Mouse (Mus musculus): ENCODE data around the gene Vps51. TPM values are rescaled to one million over a fixed set of nuclear protein-coding genes. Genes with fewer than 3 reads are reported as not detected.
"Not testable (repeated sequence)": the region's sequence is repeated elsewhere in the genome, so short reads cannot be mapped to it uniquely, and the experiment has no call there.

The Vps51 gene
- polyA plus RNA-seq, 1 experiment from 2014 or later: 61.8 TPM

- Histone ChIP-seq H3K27ac (ENCODE audit: low read length) (peak overlapping the region; percentile 99), H3K4me3 (replicated peaks; ENCODE audit: low read length) (peak overlapping the region; percentile 76), H3K4me1 (ENCODE audit: control insufficient read depth, insufficient read depth, low read length) (peaks cover 18% of the 10 kb centered on the region), H3K9me3 (replicated peaks; ENCODE audit: control insufficient read depth, low read length) (no peaks in the 10 kb centered on the region), H3K4me2 (ENCODE audit: low read depth, low read length) (peak overlapping the region; percentile 86), H3K9ac (ENCODE audit: low read length) (peak overlapping the region; percentile 87), H3K36me3 (ENCODE audit: control insufficient read depth, insufficient read depth, low read length) (peaks cover 29% of the 10 kb centered on the region), H3K27me3 (ENCODE audit: control insufficient read depth, insufficient read depth, low read length) (no peaks in the 10 kb centered on the region)
- under 1% methylated on average over 43 of the region's 44 CpGs for WGBS
- ATAC-seq (ENCODE audit: insufficient read depth, low FRiP score): peak; percentile 11; the same call in 1 of the 2 replicates
Observed at GRCm38 (mm10) chr19:6047154-6047898, 29.7 kb downstream of the Vps51 start.

- H3K4me3 ChIP-seq (replicated peaks; ENCODE audit: low read length): peak within 1 kb of the TSS; percentile 76
- ATAC-seq (ENCODE audit: insufficient read depth, low FRiP score): peak; percentile 93
- peak within 1 kb of the TSS; percentile 86 for H3K4me2 ChIP-seq (ENCODE audit: low read depth, low read length)
- H3K27ac ChIP-seq (ENCODE audit: low read length): peak within 1 kb of the TSS; percentile 99
- peak within 1 kb of the TSS; percentile 87 for H3K9ac ChIP-seq (ENCODE audit: low read length)
- H3K27me3 ChIP-seq (ENCODE audit: control insufficient read depth, insufficient read depth, low read length): no peaks in the 10 kb centered on the region
- H3K36me3 ChIP-seq (ENCODE audit: control insufficient read depth, insufficient read depth, low read length): peaks cover 23% of the 10 kb centered on the region
- no peaks in the 10 kb centered on the region for H3K9me3 ChIP-seq (replicated peaks; ENCODE audit: control insufficient read depth, low read length)
- H3K4me1 ChIP-seq (ENCODE audit: control insufficient read depth, insufficient read depth, low read length): peaks cover 18% of the 10 kb centered on the region
- under 1% methylated on average over 65 of the region's 65 CpGs for WGBS
Observed at GRCm38 (mm10) chr19:6046294-6047153, 30.5 kb downstream of the Vps51 start, which contains the start of gene Syvn1. TSS of gene Syvn1 (plus strand) at chr19:6046576.

GRCm38 (mm10) chr19:6045366-6046293, 31.4 kb downstream of the Vps51 start:
- Histone ChIP-seq H3K4me1 (ENCODE audit: control insufficient read depth, insufficient read depth, low read length) (peaks cover 18% of the 10 kb centered on the region), H3K9me3 (replicated peaks; ENCODE audit: control insufficient read depth, low read length) (no peaks in the 10 kb centered on the region), H3K9ac (ENCODE audit: low read length) (peak overlapping the region; percentile 87), H3K4me3 (replicated peaks; ENCODE audit: low read length) (peak overlapping the region; percentile 76), H3K4me2 (ENCODE audit: low read depth, low read length) (peak overlapping the region; percentile 86), H3K36me3 (ENCODE audit: control insufficient read depth, insufficient read depth, low read length) (peaks cover 16% of the 10 kb centered on the region; the same call in 1 of the 2 replicates), H3K27me3 (ENCODE audit: control insufficient read depth, insufficient read depth, low read length) (no peaks in the 10 kb centered on the region), H3K27ac (ENCODE audit: low read length) (peak overlapping the region; percentile 99)
- 11% methylated on average over 20 of the region's 20 CpGs for WGBS
- peak; percentile 38 for ATAC-seq (ENCODE audit: insufficient read depth, low FRiP score)

GRCm38 (mm10) chr19:6044102-6044501, 32.9 kb downstream of the Vps51 start:
- H3K27me3 ChIP-seq (ENCODE audit: control insufficient read depth, insufficient read depth, low read length); H3K36me3 ChIP-seq (ENCODE audit: control insufficient read depth, insufficient read depth, low read length); H3K4me3 ChIP-seq (replicated peaks; ENCODE audit: low read length); H3K4me2 ChIP-seq (ENCODE audit: low read depth, low read length); ATAC-seq (ENCODE audit: insufficient read depth, low FRiP score); H3K9ac ChIP-seq (ENCODE audit: low read length); H3K9me3 ChIP-seq (replicated peaks; ENCODE audit: control insufficient read depth, low read length); H3K27ac ChIP-seq (ENCODE audit: low read length): not testable (repeated sequence)
- H3K4me1 ChIP-seq (ENCODE audit: control insufficient read depth, insufficient read depth, low read length): peaks cover 18% of the 10 kb centered on the region
- WGBS: 50% methylated on average over 4 of the region's 4 CpGs

GRCm38 (mm10) chr19:6042293-6042692, 34.7 kb downstream of the Vps51 start:
- Histone ChIP-seq H3K4me1 (ENCODE audit: control insufficient read depth, insufficient read depth, low read length) (peaks cover 5% of the 10 kb centered on the region; the same call in 1 of the 2 replicates), H3K4me2 (ENCODE audit: low read depth, low read length) (no peak overlapping the region), H3K4me3 (replicated peaks; ENCODE audit: low read length) (no peak overlapping the region), H3K36me3 (ENCODE audit: control insufficient read depth, insufficient read depth, low read length) (no peaks in the 10 kb centered on the region), H3K9ac (ENCODE audit: low read length) (no peak overlapping the region), H3K27me3 (ENCODE audit: control insufficient read depth, insufficient read depth, low read length) (no peaks in the 10 kb centered on the region), H3K9me3 (replicated peaks; ENCODE audit: control insufficient read depth, low read length) (no peaks in the 10 kb centered on the region), H3K27ac (ENCODE audit: low read length) (no peak overlapping the region)
- no peak for ATAC-seq (ENCODE audit: insufficient read depth, low FRiP score)
- WGBS: 80% methylated on average over 9 of the region's 9 CpGs

GRCm38 (mm10) chr19:6040002-6040401, 37.0 kb downstream of the Vps51 start:
- H3K9ac ChIP-seq (ENCODE audit: low read length): no peak overlapping the region
- H3K4me2 ChIP-seq (ENCODE audit: low read depth, low read length): no peak overlapping the region
- no peaks in the 10 kb centered on the region for H3K9me3 ChIP-seq (replicated peaks; ENCODE audit: control insufficient read depth, low read length)
- no peak overlapping the region for H3K4me3 ChIP-seq (replicated peaks; ENCODE audit: low read length)
- no peaks in the 10 kb centered on the region for H3K4me1 ChIP-seq (ENCODE audit: control insufficient read depth, insufficient read depth, low read length)
- no peaks in the 10 kb centered on the region for H3K27me3 ChIP-seq (ENCODE audit: control insufficient read depth, insufficient read depth, low read length)
- H3K36me3 ChIP-seq (ENCODE audit: control insufficient read depth, insufficient read depth, low read length): no peaks in the 10 kb centered on the region
- no peak overlapping the region for H3K27ac ChIP-seq (ENCODE audit: low read length)
- ATAC-seq (ENCODE audit: insufficient read depth, low FRiP score): no peak

- H3K36me3 ChIP-seq (ENCODE audit: control insufficient read depth, insufficient read depth, low read length): no peaks in the 10 kb centered on the region
- H3K4me3 ChIP-seq (replicated peaks; ENCODE audit: low read length): no peak overlapping the region
- 78% methylated on average over 7 of the region's 7 CpGs for WGBS
- no peaks in the 10 kb centered on the region for H3K9me3 ChIP-seq (replicated peaks; ENCODE audit: control insufficient read depth, low read length)
- no peak overlapping the region for H3K9ac ChIP-seq (ENCODE audit: low read length)
- no peak overlapping the region for H3K27ac ChIP-seq (ENCODE audit: low read length)
- H3K4me2 ChIP-seq (ENCODE audit: low read depth, low read length): no peak overlapping the region
- no peaks in the 10 kb centered on the region for H3K4me1 ChIP-seq (ENCODE audit: control insufficient read depth, insufficient read depth, low read length)
- ATAC-seq (ENCODE audit: insufficient read depth, low FRiP score): no peak
- H3K27me3 ChIP-seq (ENCODE audit: control insufficient read depth, insufficient read depth, low read length): no peaks in the 10 kb centered on the region
Observed at GRCm38 (mm10) chr19:6038326-6038725, 38.7 kb downstream of the Vps51 start.

- H3K36me3 ChIP-seq (ENCODE audit: control insufficient read depth, insufficient read depth, low read length): no peaks in the 10 kb centered on the region
- H3K9me3 ChIP-seq (replicated peaks; ENCODE audit: control insufficient read depth, low read length): no peaks in the 10 kb centered on the region
- no peak overlapping the region for H3K27ac ChIP-seq (ENCODE audit: low read length)
- H3K4me2 ChIP-seq (ENCODE audit: low read depth, low read length): no peak overlapping the region
- ATAC-seq (ENCODE audit: insufficient read depth, low FRiP score): no peak
- no peaks in the 10 kb centered on the region for H3K27me3 ChIP-seq (ENCODE audit: control insufficient read depth, insufficient read depth, low read length)
- no peak overlapping the region for H3K9ac ChIP-seq (ENCODE audit: low read length)
- no peak overlapping the region for H3K4me3 ChIP-seq (replicated peaks; ENCODE audit: low read length)
- no peaks in the 10 kb centered on the region for H3K4me1 ChIP-seq (ENCODE audit: control insufficient read depth, insufficient read depth, low read length)
Observed at GRCm38 (mm10) chr19:6037695-6038094, 39.3 kb downstream of the Vps51 start.
